Mouse (Mus musculus) frontal cortex, postnatal 14 days (tissue): Measurements from ENCODE around the gene Mapk8ip1.
"Not testable (repeated sequence)": the region's sequence is repeated elsewhere in the genome, so short reads cannot be mapped to it uniquely, and the experiment has no call there.

Experiments
- DNase-seq, 2 experiments: peaks; one replicate each; pipeline ENCODE4 v3.0.0; 2022; ENCODE audit warnings: low spot score in 2 of 2

Mapk8ip1 gene

GRCm38 (mm10) chr2:92424462-92425308, 23.6 kb upstream of the Mapk8ip1 start:
- peak in 1 of 2 experiments; percentile 59 for DNase-seq

- peak; percentile 74 to 83 for DNase-seq
Observed at GRCm38 (mm10) chr2:92423702-92424461, 22.8 kb upstream of the Mapk8ip1 start.

GRCm38 (mm10) chr2:92423156-92423555, 22.1 kb upstream of the Mapk8ip1 start:
- no peak for DNase-seq

GRCm38 (mm10) chr2:92422388-92423135, 21.5 kb upstream of the Mapk8ip1 start:
- DNase-seq, result no peak

- DNase-seq, result no peak
Observed at GRCm38 (mm10) chr2:92421723-92422387, 20.8 kb upstream of the Mapk8ip1 start.

- no peak for DNase-seq
Observed at GRCm38 (mm10) chr2:92411705-92412104, 10.6 kb upstream of the Mapk8ip1 start.

GRCm38 (mm10) chr2:92408309-92409045, 7.4 kb upstream of the Mapk8ip1 start:
- no peak for DNase-seq

GRCm38 (mm10) chr2:92405687-92406086, 4.6 kb upstream of the Mapk8ip1 start:
- no peak for DNase-seq

GRCm38 (mm10) chr2:92404737-92405136, 3.7 kb upstream of the Mapk8ip1 start:
- DNase-seq, result no peak

- DNase-seq, result peak in 1 of 2 experiments; percentile 4
Observed at GRCm38 (mm10) chr2:92403776-92404319, 2.8 kb upstream of the Mapk8ip1 start.

GRCm38 (mm10) chr2:92402591-92403326, 1.7 kb upstream of the Mapk8ip1 start:
- peak in 1 of 2 experiments; percentile 4 for DNase-seq

GRCm38 (mm10) chr2:92400682-92401081, 381 bp downstream of the Mapk8ip1 start:
- DNase-seq, result no peak

GRCm38 (mm10) chr2:92399877-92400276, 1.2 kb downstream of the Mapk8ip1 start:
- DNase-seq, result not testable (repeated sequence)

GRCm38 (mm10) chr2:92397436-92397835, 3.6 kb downstream of the Mapk8ip1 start:
- no peak for DNase-seq

- no peak for DNase-seq
Observed at GRCm38 (mm10) chr2:92395535-92395934, 5.5 kb downstream of the Mapk8ip1 start.

GRCm38 (mm10) chr2:92392318-92393264, 8.5 kb downstream of the Mapk8ip1 start:
- no peak for DNase-seq

- DNase-seq, result no peak
Observed at GRCm38 (mm10) chr2:92391703-92392317, 9.3 kb downstream of the Mapk8ip1 start.

GRCm38 (mm10) chr2:92391116-92391515, 9.9 kb downstream of the Mapk8ip1 start:
- DNase-seq, result no peak
